Mouse (Mus musculus): Measurements from ENCODE around the gene Gm42372.

Gene Gm42372

GRCm38 (mm10) chr7:17003230-17003960 lies 20.5 kb downstream of the Gm42372 start:
- DNase-seq (ENCODE audit: low spot score): no peak

- DNase-seq (ENCODE audit: low spot score): no peak
These were observed 21.8 kb downstream of the Gm42372 start for GRCm38 (mm10) chr7:17004716-17005115.

GRCm38 (mm10) chr7:17007300-17007699 lies 24.4 kb downstream of the Gm42372 start:
- no peak for DNase-seq (ENCODE audit: low spot score)

- no peak for DNase-seq (ENCODE audit: low spot score)
These were observed 26.6 kb downstream of the Gm42372 start for GRCm38 (mm10) chr7:17009326-17010009.

- no peak for DNase-seq (ENCODE audit: low spot score)
These were observed 27.1 kb downstream of the Gm42372 start for GRCm38 (mm10) chr7:17010010-17010347.

GRCm38 (mm10) chr7:17011909-17012590 lies 29.2 kb downstream of the Gm42372 start:
- DNase-seq (ENCODE audit: low spot score): no peak

GRCm38 (mm10) chr7:17015381-17015780 lies 32.5 kb downstream of the Gm42372 start:
- DNase-seq (ENCODE audit: low spot score): no peak

- DNase-seq (ENCODE audit: low spot score): peak; percentile 88
These were observed 34.1 kb downstream of the Gm42372 start for GRCm38 (mm10) chr7:17017036-17017435.

- DNase-seq (ENCODE audit: low spot score): no peak
These were observed 35.0 kb downstream of the Gm42372 start for GRCm38 (mm10) chr7:17017921-17018320.

GRCm38 (mm10) chr7:17019426-17020166 lies 36.7 kb downstream of the Gm42372 start:
- DNase-seq (ENCODE audit: low spot score): no peak

- no peak for DNase-seq (ENCODE audit: low spot score)
These were observed 39.3 kb downstream of the Gm42372 start for GRCm38 (mm10) chr7:17022176-17022575.

- DNase-seq (ENCODE audit: low spot score): no peak
These were observed 40.8 kb downstream of the Gm42372 start for GRCm38 (mm10) chr7:17023701-17024100.

GRCm38 (mm10) chr7:17024141-17024540 lies 41.3 kb downstream of the Gm42372 start:
- no peak for DNase-seq (ENCODE audit: low spot score)

- no peak for DNase-seq (ENCODE audit: low spot score)
These were observed 42.1 kb downstream of the Gm42372 start for GRCm38 (mm10) chr7:17024814-17025504.

- no peak for DNase-seq (ENCODE audit: low spot score)
These were observed 42.6 kb downstream of the Gm42372 start for GRCm38 (mm10) chr7:17025505-17025894.

- no peak for DNase-seq (ENCODE audit: low spot score)
These were observed 43.2 kb downstream of the Gm42372 start for GRCm38 (mm10) chr7:17025896-17026622.

- no peak for DNase-seq (ENCODE audit: low spot score)
These were observed 44.1 kb downstream of the Gm42372 start for GRCm38 (mm10) chr7:17026710-17027587.

- DNase-seq (ENCODE audit: low spot score): peak; percentile 93
These were observed 44.9 kb downstream of the Gm42372 start, which contains the start of gene Ppp5c for GRCm38 (mm10) chr7:17027588-17028343. Gene Ppp5c (minus strand): TSS chr7:17027924.

GRCm38 (mm10) chr7:17028923-17029322 lies 46.0 kb downstream of the Gm42372 start:
- DNase-seq (ENCODE audit: low spot score): no peak

Measured in testis, postnatal 10 days (tissue).